Mouse (Mus musculus): ENCODE measurements around the gene S100a6. TPM values are rescaled to one million over a fixed set of nuclear protein-coding genes. Genes with fewer than 3 reads are reported as not detected.

Gene S100a6
- polyA plus RNA-seq, 2 experiments = 108 to 233 TPM

DNA sequence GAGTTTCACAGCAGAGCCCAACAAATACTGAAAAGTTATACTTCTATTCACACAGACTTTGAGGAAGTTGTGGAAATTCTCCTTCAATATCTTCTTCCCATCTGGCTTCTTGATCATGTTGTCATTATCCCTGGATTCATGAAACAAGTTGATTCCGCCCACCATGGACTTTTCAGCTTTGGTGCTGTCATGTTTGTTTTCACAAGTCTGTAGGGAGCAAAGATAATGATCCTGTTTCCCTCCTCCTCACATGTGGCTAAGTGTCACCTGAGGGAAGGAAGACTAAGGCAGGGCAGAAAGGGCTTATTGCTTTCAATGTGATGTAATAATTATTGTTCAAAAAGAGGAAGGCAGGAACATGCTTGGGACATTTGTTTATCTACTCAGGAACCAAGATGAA, 34.6 kb downstream of the S100a6 start:
- ATAC-seq (ENCODE audit: low FRiP score, low read depth) (no peak), DNase-seq (ENCODE audit: low spot score) (no peak)
- Histone ChIP-seq H3K4me3 (replicated peaks; ENCODE audit: low read length) (no peak overlapping the region), H3K9me3 (ENCODE audit: control insufficient read depth, low read length) (no peaks in the 10 kb centered on the region), H3K4me1 (ENCODE audit: control insufficient read depth, insufficient read depth, low read length) (no peaks in the 10 kb centered on the region), H3K27me3 (ENCODE audit: control insufficient read depth, insufficient read depth, low read length) (no peaks in the 10 kb centered on the region), H3K9ac (ENCODE audit: low read depth, low read length, severe bottlenecking) (no peak overlapping the region), H3K36me3 (ENCODE audit: control insufficient read depth, insufficient read depth, low read length) (no peaks in the 10 kb centered on the region), H3K4me2 (replicated peaks; ENCODE audit: low read depth, low read length, severe bottlenecking) (no peak overlapping the region), H3K27ac (replicated peaks; ENCODE audit: low read depth, low read length) (no peak overlapping the region)
- WGBS = 78% methylated on average over 1 of the region's 1 CpGs
- no peak for TF ChIP-seq POLR2A (IDR thresholded peaks at IDR 0.05; ENCODE audit: borderline replicate concordance, extremely low read depth, insufficient read depth, insufficient read length)

DNA sequence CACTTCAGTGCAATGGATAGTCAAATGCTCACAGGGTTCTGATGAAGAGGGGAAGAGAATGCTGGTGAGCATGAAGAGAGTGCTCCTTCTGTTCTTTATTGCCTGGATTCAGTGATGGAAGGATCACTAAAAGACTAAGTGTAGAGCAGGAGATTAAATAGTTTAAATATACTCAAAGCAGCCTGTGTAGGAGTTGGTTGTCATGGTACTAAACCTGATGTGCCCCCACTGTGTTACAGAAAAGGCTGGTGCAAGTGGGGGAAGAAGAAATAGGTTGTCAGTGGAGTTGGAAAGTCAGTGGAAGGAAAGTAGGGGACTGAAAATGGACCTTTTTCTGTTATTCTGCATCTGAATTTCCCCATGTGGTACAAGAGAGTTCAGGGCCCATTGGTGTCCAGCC, 36.3 kb downstream of the S100a6 start:
- Histone ChIP-seq H3K9ac (ENCODE audit: low read depth, low read length, severe bottlenecking) (no peak overlapping the region), H3K4me3 (replicated peaks; ENCODE audit: low read length) (no peak overlapping the region), H3K36me3 (ENCODE audit: control insufficient read depth, insufficient read depth, low read length) (no peaks in the 10 kb centered on the region), H3K4me1 (ENCODE audit: control insufficient read depth, insufficient read depth, low read length) (no peaks in the 10 kb centered on the region), H3K27me3 (ENCODE audit: control insufficient read depth, insufficient read depth, low read length) (no peaks in the 10 kb centered on the region), H3K27ac (replicated peaks; ENCODE audit: low read depth, low read length) (no peak overlapping the region), H3K4me2 (replicated peaks; ENCODE audit: low read depth, low read length, severe bottlenecking) (no peak overlapping the region), H3K9me3 (ENCODE audit: control insufficient read depth, low read length) (no peaks in the 10 kb centered on the region)
- no peak for DNase-seq (ENCODE audit: low spot score)
- TF ChIP-seq POLR2A (IDR thresholded peaks at IDR 0.05; ENCODE audit: borderline replicate concordance, extremely low read depth, insufficient read depth, insufficient read length) = no peak
- no peak for ATAC-seq (ENCODE audit: low FRiP score, low read depth)

DNA sequence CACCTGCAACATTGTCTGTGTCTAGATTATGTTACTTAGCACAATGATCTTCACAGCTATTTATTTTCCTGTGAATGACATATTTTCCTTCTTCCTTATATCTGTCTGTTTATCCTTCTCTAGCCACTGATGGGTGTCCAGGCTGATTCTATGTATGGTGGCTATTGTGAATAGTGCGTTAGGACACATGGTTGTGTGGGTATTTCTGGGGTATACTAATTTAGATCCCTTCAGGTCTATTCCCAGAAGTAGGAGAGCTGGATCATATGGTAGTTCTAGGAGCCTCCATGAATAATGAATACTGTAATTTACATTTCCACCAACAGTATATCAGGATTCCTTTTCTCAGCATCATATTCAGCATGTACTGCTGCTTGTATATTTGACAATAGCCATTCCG, 37.1 kb downstream of the S100a6 start:
- ATAC-seq (ENCODE audit: low FRiP score, low read depth) = no peak
- Histone ChIP-seq H3K27me3 (ENCODE audit: control insufficient read depth, insufficient read depth, low read length) (no peaks in the 10 kb centered on the region), H3K27ac (replicated peaks; ENCODE audit: low read depth, low read length) (no peak overlapping the region), H3K4me1 (ENCODE audit: control insufficient read depth, insufficient read depth, low read length) (no peaks in the 10 kb centered on the region), H3K36me3 (ENCODE audit: control insufficient read depth, insufficient read depth, low read length) (no peaks in the 10 kb centered on the region), H3K4me3 (replicated peaks; ENCODE audit: low read length) (no peak overlapping the region), H3K9ac (ENCODE audit: low read depth, low read length, severe bottlenecking) (no peak overlapping the region), H3K9me3 (ENCODE audit: control insufficient read depth, low read length) (no peaks in the 10 kb centered on the region), H3K4me2 (replicated peaks; ENCODE audit: low read depth, low read length, severe bottlenecking) (no peak overlapping the region)
- no peak for DNase-seq (ENCODE audit: low spot score)
- no peak for TF ChIP-seq POLR2A (IDR thresholded peaks at IDR 0.05; ENCODE audit: borderline replicate concordance, extremely low read depth, insufficient read depth, insufficient read length)
- WGBS = 89% methylated on average over 2 of the region's 2 CpGs

DNA sequence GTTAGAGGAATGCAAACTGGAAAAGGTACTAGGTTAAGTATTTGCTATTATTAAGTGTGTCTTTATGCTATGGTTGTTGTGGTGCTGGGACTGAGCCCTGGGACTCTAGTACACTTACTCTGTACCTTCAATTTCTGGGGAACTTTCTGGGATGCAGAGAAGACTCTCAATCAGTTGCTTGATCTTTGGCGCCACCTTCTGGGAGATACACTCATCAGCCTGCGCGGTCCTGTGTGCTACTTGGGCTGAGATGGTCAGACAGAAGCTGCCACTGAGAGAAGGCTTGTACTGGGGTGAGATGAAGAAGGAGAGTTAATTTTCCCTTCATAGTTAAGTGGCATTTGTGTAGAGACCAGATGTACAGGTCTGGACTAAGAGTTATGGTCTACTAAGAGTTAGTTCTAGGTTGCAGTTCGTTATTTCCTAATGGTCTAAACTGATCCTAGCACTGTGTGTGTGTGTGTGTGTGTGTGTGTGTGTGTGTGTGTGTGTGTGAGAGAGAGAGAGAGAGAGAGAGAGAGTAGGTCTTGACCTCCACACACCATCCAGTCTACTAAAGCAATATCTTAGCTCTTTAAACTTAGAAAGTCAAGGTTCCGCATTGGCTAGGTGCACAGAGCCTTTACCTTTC, 40.3 kb downstream of the S100a6 start:
- Histone ChIP-seq H3K4me2 (replicated peaks; ENCODE audit: low read depth, low read length, severe bottlenecking) (no peak overlapping the region), H3K9ac (ENCODE audit: low read depth, low read length, severe bottlenecking) (no peak overlapping the region), H3K4me1 (ENCODE audit: control insufficient read depth, insufficient read depth, low read length) (no peaks in the 10 kb centered on the region), H3K4me3 (replicated peaks; ENCODE audit: low read length) (no peak overlapping the region), H3K9me3 (ENCODE audit: control insufficient read depth, low read length) (no peaks in the 10 kb centered on the region), H3K36me3 (ENCODE audit: control insufficient read depth, insufficient read depth, low read length) (no peaks in the 10 kb centered on the region), H3K27ac (replicated peaks; ENCODE audit: low read depth, low read length) (no peak overlapping the region), H3K27me3 (ENCODE audit: control insufficient read depth, insufficient read depth, low read length) (no peaks in the 10 kb centered on the region)
- ATAC-seq (ENCODE audit: low FRiP score, low read depth) (peak; percentile 78; the same call in 1 of the 2 replicates), DNase-seq (ENCODE audit: low spot score) (peak; percentile 91)
- 36% methylated on average over 5 of the region's 5 CpGs for WGBS
- TF ChIP-seq POLR2A (IDR thresholded peaks at IDR 0.05; ENCODE audit: borderline replicate concordance, extremely low read depth, insufficient read depth, insufficient read length) = no peak

DNA sequence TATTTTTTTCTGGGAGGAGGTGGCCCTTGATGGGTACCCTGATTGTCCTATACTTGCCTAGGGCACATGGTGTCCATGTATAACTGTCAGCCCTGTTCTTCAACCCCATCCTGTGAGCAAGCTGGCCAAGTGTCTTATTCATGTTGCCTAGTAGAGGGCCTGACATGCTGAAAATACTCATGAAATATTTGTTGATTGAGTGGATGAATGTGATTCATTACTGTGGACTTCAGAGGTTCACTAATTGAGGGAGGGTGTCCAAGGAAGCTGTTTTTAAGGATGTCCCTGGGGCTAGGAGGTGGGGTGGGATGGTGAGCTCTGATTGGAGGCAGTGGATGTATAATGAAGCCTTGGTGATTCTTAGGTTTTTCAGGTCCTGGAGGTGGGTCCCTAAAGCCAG, 41.0 kb downstream of the S100a6 start, which contains the start of gene S100a7a:
TSS of gene S100a7a (plus strand) at position 301 of the 400 bp plus-strand sequence.
- Histone ChIP-seq H3K9me3 (ENCODE audit: control insufficient read depth, low read length) (no peaks in the 10 kb centered on the region), H3K4me3 (replicated peaks; ENCODE audit: low read length) (no peak within 1 kb of the TSS), H3K27ac (replicated peaks; ENCODE audit: low read depth, low read length) (no peak within 1 kb of the TSS), H3K4me1 (ENCODE audit: control insufficient read depth, insufficient read depth, low read length) (no peaks in the 10 kb centered on the region), H3K27me3 (ENCODE audit: control insufficient read depth, insufficient read depth, low read length) (no peaks in the 10 kb centered on the region), H3K36me3 (ENCODE audit: control insufficient read depth, insufficient read depth, low read length) (no peaks in the 10 kb centered on the region), H3K4me2 (replicated peaks; ENCODE audit: low read depth, low read length, severe bottlenecking) (no peak within 1 kb of the TSS), H3K9ac (ENCODE audit: low read depth, low read length, severe bottlenecking) (no peak within 1 kb of the TSS)
- DNase-seq (ENCODE audit: low spot score) (no peak), ATAC-seq (ENCODE audit: low FRiP score, low read depth) (no peak)
- no peak for TF ChIP-seq POLR2A (IDR thresholded peaks at IDR 0.05; ENCODE audit: borderline replicate concordance, extremely low read depth, insufficient read depth, insufficient read length)

DNA sequence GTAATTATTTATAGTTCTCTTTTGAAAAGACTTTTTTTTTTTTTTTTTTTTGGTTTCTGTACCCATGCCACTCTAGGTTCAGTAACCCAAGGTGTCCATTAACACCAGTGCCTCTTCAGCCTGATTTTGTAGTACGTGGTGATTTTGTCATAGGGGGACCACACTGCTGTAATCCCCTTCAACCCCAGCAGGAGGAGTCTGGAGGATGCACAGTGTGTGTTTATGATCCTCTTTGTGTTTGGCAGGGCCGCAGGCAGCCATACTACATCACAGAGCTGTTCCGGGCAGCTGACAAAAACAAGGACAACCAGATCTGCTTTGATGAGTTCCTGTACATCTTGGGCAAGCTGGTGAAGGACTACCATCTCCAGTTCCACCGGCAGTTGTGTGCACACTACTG, 44.7 kb downstream of the S100a6 start:
- WGBS = 73% methylated on average over 4 of the region's 4 CpGs
- Histone ChIP-seq H3K9me3 (ENCODE audit: control insufficient read depth, low read length) (no peaks in the 10 kb centered on the region), H3K4me3 (replicated peaks; ENCODE audit: low read length) (no peak overlapping the region), H3K27ac (replicated peaks; ENCODE audit: low read depth, low read length) (no peak overlapping the region), H3K9ac (ENCODE audit: low read depth, low read length, severe bottlenecking) (no peak overlapping the region), H3K27me3 (ENCODE audit: control insufficient read depth, insufficient read depth, low read length) (no peaks in the 10 kb centered on the region), H3K4me1 (ENCODE audit: control insufficient read depth, insufficient read depth, low read length) (no peaks in the 10 kb centered on the region), H3K4me2 (replicated peaks; ENCODE audit: low read depth, low read length, severe bottlenecking) (no peak overlapping the region), H3K36me3 (ENCODE audit: control insufficient read depth, insufficient read depth, low read length) (no peaks in the 10 kb centered on the region)
- ATAC-seq (ENCODE audit: low FRiP score, low read depth) (no peak), DNase-seq (ENCODE audit: low spot score) (no peak)
- no peak for TF ChIP-seq POLR2A (IDR thresholded peaks at IDR 0.05; ENCODE audit: borderline replicate concordance, extremely low read depth, insufficient read depth, insufficient read length)

Measured in limb, embryonic 14.5 days (tissue).